Mouse (Mus musculus): ENCODE data around the gene Piwil4.

DNA sequence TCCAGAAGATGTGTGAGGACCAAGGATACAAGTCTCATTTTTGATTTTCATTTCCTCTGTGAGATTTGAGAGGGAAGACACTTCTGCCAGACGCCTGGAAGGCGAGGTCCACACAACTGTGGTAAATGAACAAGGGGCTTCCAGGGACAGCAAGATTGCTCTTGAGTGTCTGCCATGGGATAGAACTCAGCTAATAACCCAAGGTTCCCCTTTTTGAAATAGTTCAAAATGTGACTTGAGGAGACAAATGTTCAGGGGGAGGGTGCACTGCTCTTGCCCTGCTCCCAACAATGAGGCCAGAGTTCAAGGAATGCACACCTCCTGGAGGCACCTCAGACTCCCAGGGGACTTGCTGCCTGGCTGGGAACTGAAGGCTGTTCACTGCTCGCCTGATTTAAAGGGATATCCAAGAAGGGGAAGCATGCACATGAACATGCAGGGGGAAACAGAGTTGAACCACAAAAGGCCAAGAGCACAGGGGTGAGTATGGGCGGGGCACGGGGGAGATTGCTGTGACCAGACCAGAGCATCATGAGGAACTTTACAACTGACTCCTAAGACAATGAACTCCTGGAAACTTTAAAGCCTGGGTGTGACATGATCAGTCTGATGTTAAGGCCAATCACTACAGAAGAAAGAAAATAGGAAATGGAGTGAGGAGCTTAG is 15.6 kb downstream of the Piwil4 start:
- TF ChIP-seq EP300 (IDR thresholded peaks at IDR 0.05) (no peak), CTCF (IDR thresholded peaks at IDR 0.05) (no peak)
